8 mouse cellular contexts compared by ENCODE assay signal in the genomic region with DNA sequence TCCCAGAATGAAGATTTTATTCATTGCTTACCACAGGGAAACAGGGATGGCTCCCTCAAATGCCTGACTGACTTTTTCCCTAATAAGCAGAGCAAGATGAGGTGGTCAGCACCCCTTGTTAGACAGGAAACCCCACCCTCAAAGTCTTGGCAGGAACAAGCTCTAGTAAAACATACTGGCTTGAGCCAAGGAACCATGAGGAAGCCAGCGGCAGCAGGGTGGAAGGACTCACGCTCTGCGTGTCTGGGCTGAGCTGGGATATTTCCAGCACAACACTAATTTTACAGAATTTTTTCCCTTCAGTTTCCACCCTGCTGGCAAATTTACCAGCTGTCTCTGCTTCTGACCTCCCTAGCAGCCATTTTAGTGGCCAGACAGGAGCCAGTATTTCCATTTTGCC. TPM values are rescaled to one million over a fixed set of nuclear protein-coding genes. Genes with fewer than 3 reads are reported as not detected.
DNase-seq lines count a peak whose midpoint lies in the region; ATAC-seq and TF ChIP-seq lines count a peak whose summit lies in the region.

No protein-coding gene starts in this region.

- H3K4me2 ChIP-seq in stomach, embryonic 15.5 days, result no peak overlapping the region

- no peaks in the 10 kb centered on the region for H3K9me3 ChIP-seq in stomach, embryonic 15.5 days

- DNase-seq in liver, adult 2 months (ENCODE audit: extremely low read depth, low read depth, low spot score), result no peak
- no peak for DNase-seq in liver
- peak; percentile 76 for DNase-seq in heart, adult 8-10 months (ENCODE audit: low spot score)
- peak; percentile 34 to 60 for DNase-seq in kidney, postnatal 4 days
- no peak for DNase-seq in adrenal gland, postnatal 25 days
- no peak for DNase-seq in urinary bladder, postnatal 25 days (ENCODE audit: low spot score)
- no peak for DNase-seq in left cerebral cortex, postnatal 36 days (ENCODE audit: low spot score in 2 of 2)

- H3K9ac ChIP-seq in liver, adult 2 months (ENCODE audit: low read depth, low read length), result no peak overlapping the region
- no peak overlapping the region for H3K9ac ChIP-seq in stomach, embryonic 15.5 days

- H3K79me2 ChIP-seq in liver, adult 2 months (ENCODE audit: control insufficient read depth, insufficient read depth, low read length), result peaks cover 12% of the 10 kb centered on the region

- H3K27ac ChIP-seq in liver, adult 2 months (replicated peaks; ENCODE audit: insufficient read depth, low read depth, low read length), result peak overlapping the region; percentile 35
- peak overlapping the region; percentile 81 for H3K27ac ChIP-seq in stomach, embryonic 15.5 days

- TF ChIP-seq POLR2A in liver, adult 2 months (IDR thresholded peaks at IDR 0.05; ENCODE audit: extremely low read depth, insufficient read depth, low read length), result no peak

- H3K36me3 ChIP-seq in liver, adult 2 months (ENCODE audit: control insufficient read depth, insufficient read depth, low read length), result peaks cover 14% of the 10 kb centered on the region; the same call in 1 of the 2 replicates
- H3K36me3 ChIP-seq in stomach, embryonic 15.5 days, result peaks cover 17% of the 10 kb centered on the region; the same call in 1 of the 2 replicates

- peaks cover 51% of the 10 kb centered on the region for H3K4me1 ChIP-seq in liver, adult 2 months (ENCODE audit: control insufficient read depth, insufficient read depth, low read length)
- peaks cover 58% of the 10 kb centered on the region for H3K4me1 ChIP-seq in stomach, embryonic 15.5 days

- no peaks in the 10 kb centered on the region for H3K27me3 ChIP-seq in liver, adult 2 months (ENCODE audit: control insufficient read depth, insufficient read depth, low read length)
- H3K27me3 ChIP-seq in stomach, embryonic 15.5 days (replicated peaks), result no peaks in the 10 kb centered on the region

- WGBS in liver, adult 2 months, result 47% methylated on average over 3 of the region's 3 CpGs
- WGBS in stomach, embryonic 15.5 days, result 65% methylated on average over 3 of the region's 3 CpGs

- no peak for ATAC-seq in stomach, embryonic 15.5 days (ENCODE audit: insufficient read depth, low FRiP score, low read depth)

- no peak for TF ChIP-seq CTCF in liver, adult 2 months (IDR thresholded peaks at IDR 0.05; ENCODE audit: low read depth, low read length)

- H3K4me3 ChIP-seq in liver, adult 2 months (ENCODE audit: insufficient read depth, low read depth, low read length), result no peak overlapping the region
- no peak overlapping the region for H3K4me3 ChIP-seq in stomach, embryonic 15.5 days (replicated peaks)

- intact Hi-C loops in left cerebral cortex, postnatal 36 days (cut with DNase I), result no loop called here

RNA-seq across cellular contexts. Expression of a gene that starts 7.4 kb away (rescaled TPM):
- total RNA-seq in liver, adult 2 months (2014; rRNA removed), result 20.5 and 22.4 TPM in 2 replicates
- 17.1 and 21.9 TPM in 2 replicates for polyA plus RNA-seq in liver, adult 2 months (2012; rRNA removed)
- 10 to 100 TPM; 22.6 to 35.6 (median 32.8) TPM for total RNA-seq in heart, adult 8-10 months (2022)
- polyA plus RNA-seq in stomach, embryonic 15.5 days (2015; fragmentation: Nextera tagmentation; extraction: Ambion mirVana), result 19.2 and 23.6 TPM in 2 replicates
- 35.5 and 44.7 TPM in 2 replicates for total RNA-seq in adrenal gland, postnatal 25 days (2021)
- 100 to 1,000 TPM; 109 to 122 TPM for total RNA-seq in left cerebral cortex, postnatal 36 days (2021)

RNA-seq across cellular contexts. Expression of a gene that starts 25.4 kb away (rescaled TPM):
- total RNA-seq in liver, adult 2 months (2014; rRNA removed), result 0.65 and 1.0 TPM in 2 replicates
- 1.3 and 1.6 TPM in 2 replicates for polyA plus RNA-seq in liver, adult 2 months (2012; rRNA removed)
- total RNA-seq in heart, adult 8-10 months (2022), result 1 to 10 TPM; 3.4 to 4.6 (median 3.9) TPM
- polyA plus RNA-seq in stomach, embryonic 15.5 days (2015; fragmentation: Nextera tagmentation; extraction: Ambion mirVana), result 23.4 and 24.6 TPM in 2 replicates
- total RNA-seq in adrenal gland, postnatal 25 days (2021), result 27.0 and 30.8 TPM in 2 replicates
- 100 to 1,000 TPM; 344 to 389 TPM for total RNA-seq in left cerebral cortex, postnatal 36 days (2021)

RNA-seq across cellular contexts. Expression of a gene that starts 33.9 kb away (rescaled TPM):
- 3.0 and 3.9 TPM in 2 replicates for total RNA-seq in liver, adult 2 months (2014; rRNA removed)
- 26.0 and 30.7 TPM in 2 replicates for polyA plus RNA-seq in liver, adult 2 months (2012; rRNA removed)
- 1 to 10 TPM; 5.5 to 6.8 (median 6.2) TPM for total RNA-seq in heart, adult 8-10 months (2022)
- 27.1 and 31.0 TPM in 2 replicates for polyA plus RNA-seq in stomach, embryonic 15.5 days (2015; fragmentation: Nextera tagmentation; extraction: Ambion mirVana)
- 24.0 and 28.2 TPM in 2 replicates for total RNA-seq in adrenal gland, postnatal 25 days (2021)
- total RNA-seq in left cerebral cortex, postnatal 36 days (2021), result 10 to 100 TPM; 17.0 to 18.4 TPM

RNA-seq across cellular contexts. Expression of a gene that starts 44.1 kb away (rescaled TPM):
- 1.3 and 2.0 TPM in 2 replicates for total RNA-seq in liver, adult 2 months (2014; rRNA removed)
- polyA plus RNA-seq in liver, adult 2 months (2012; rRNA removed), result 3.3 and 5.6 TPM in 2 replicates
- total RNA-seq in heart, adult 8-10 months (2022), result 1 to 10 TPM in 2 of 4 experiments, under 1 TPM in 2; 0.26 to 1.5 (median 0.86) TPM
- 3.4 and 4.0 TPM in 2 replicates for polyA plus RNA-seq in stomach, embryonic 15.5 days (2015; fragmentation: Nextera tagmentation; extraction: Ambion mirVana)
- total RNA-seq in adrenal gland, postnatal 25 days (2021), result 18.7 and 19.1 TPM in 2 replicates
- 1 to 10 TPM; 3.6 to 4.2 TPM for total RNA-seq in left cerebral cortex, postnatal 36 days (2021)

RNA-seq across cellular contexts. Expression of a gene that starts 51.8 kb away (rescaled TPM):
- total RNA-seq in liver, adult 2 months (2014; rRNA removed), result 0.37 and 0.74 TPM in 2 replicates
- 0.88 and 1.7 TPM in 2 replicates for polyA plus RNA-seq in liver, adult 2 months (2012; rRNA removed)
- total RNA-seq in heart, adult 8-10 months (2022), result under 1 TPM in 1 of 4 experiments, not detected in 3; 0.75 TPM
- 13.4 and 13.9 TPM in 2 replicates for polyA plus RNA-seq in stomach, embryonic 15.5 days (2015; fragmentation: Nextera tagmentation; extraction: Ambion mirVana)
- total RNA-seq in adrenal gland, postnatal 25 days (2021), result 2.8 and 4.1 TPM in 2 replicates
- total RNA-seq in left cerebral cortex, postnatal 36 days (2021), result under 1 TPM; 0.47 to 0.97 TPM

Comparison
In these comparisons a context has a peak if more than half of its experiments do, and no peak if none do; other contexts are left out.
1. DNase-seq: peak in heart, adult 8-10 months (single experiment) and kidney, postnatal 4 days (2 of 2); none in liver, adult 2 months (single experiment), liver (single experiment), adrenal gland, postnatal 25 days (single experiment), urinary bladder, postnatal 25 days (single experiment) and left cerebral cortex, postnatal 36 days (0 of 2).
2. RNA of a gene that starts 25.4 kb away (total RNA-seq): 344 to 389 TPM in left cerebral cortex, postnatal 36 days; 27.0 to 30.8 TPM in adrenal gland, postnatal 25 days, 3.4 to 4.6 TPM in heart, adult 8-10 months and 0.65 to 1.0 TPM in liver, adult 2 months; every median in the first group is over 10 times any median in the second.